Mouse (Mus musculus): ENCODE data around the gene Kcnj2. TPM values are rescaled to one million over a fixed set of nuclear protein-coding genes. Genes with fewer than 3 reads are reported as not detected.

Kcnj2 gene
- polyA plus RNA-seq, 1 experiment from 2014 or later = 2.7 TPM

- Histone ChIP-seq H3K27ac (replicated peaks) (peak overlapping the region; percentile 85; the same call in 1 of the 2 replicates), H3K36me3 (replicated peaks) (no peaks in the 10 kb centered on the region), H3K9me3 (no peaks in the 10 kb centered on the region), H3K4me1 (peaks cover 17% of the 10 kb centered on the region; the same call in 1 of the 2 replicates), H3K27me3 (replicated peaks; ENCODE audit: low read depth, poor library complexity, severe bottlenecking) (peaks cover 17% of the 10 kb centered on the region), H3K4me3 (peak overlapping the region; percentile 78)
- peak; percentile 71 for DNase-seq (ENCODE audit: low spot score)
- under 1% methylated on average over 25 of the region's 25 CpGs for WGBS
Measured at GRCm38 (mm10) chr11:111064751-111065527, 1.0 kb upstream of the Kcnj2 start.

DNA sequence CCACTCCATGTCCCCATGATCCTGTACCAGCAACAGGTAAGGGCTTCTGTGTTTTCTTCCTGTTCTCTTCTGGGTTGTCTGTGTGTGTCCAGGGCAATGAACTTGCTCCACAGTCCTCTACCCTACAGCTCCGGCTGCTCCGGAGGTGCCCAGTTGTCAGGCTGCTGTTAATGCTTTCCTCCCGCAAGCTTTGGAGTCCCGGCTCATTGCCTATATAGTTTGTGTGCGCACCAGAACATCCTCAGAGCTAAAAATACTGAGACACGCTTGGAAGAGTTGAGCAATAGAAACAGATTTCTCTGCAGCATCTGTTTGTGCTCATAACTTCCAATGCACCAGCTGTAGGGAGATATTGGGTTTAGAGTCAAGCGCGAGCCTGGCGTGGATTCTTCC, 331 bp downstream of the Kcnj2 start:
- peak overlapping the region; percentile 78 for H3K4me3 ChIP-seq
- WGBS = under 1% methylated on average over 9 of the region's 9 CpGs

DNA sequence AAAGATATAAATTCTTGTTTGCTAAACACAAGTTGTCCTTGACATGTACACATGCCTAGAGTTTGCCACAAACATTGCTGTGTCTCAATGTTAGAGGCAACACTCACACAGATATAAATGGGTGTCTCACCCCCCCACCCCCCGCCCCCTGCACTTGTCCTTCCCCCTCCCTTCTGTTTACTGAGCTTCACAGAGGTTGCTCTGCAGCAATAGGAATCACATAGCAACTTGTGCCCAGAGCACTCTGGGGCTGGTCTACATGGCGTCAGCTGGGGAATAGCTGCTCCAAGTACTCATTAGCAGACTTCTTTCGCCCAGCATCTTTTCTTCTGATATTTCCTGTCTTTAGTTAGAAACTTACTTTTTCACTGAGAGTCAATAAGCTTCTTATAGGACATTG, 1.8 kb downstream of the Kcnj2 start:
- Histone ChIP-seq H3K4me3 (peak overlapping the region; percentile 78), H3K27me3 (replicated peaks; ENCODE audit: low read depth, poor library complexity, severe bottlenecking) (peaks cover 17% of the 10 kb centered on the region), H3K9me3 (no peaks in the 10 kb centered on the region), H3K27ac (replicated peaks) (no peak overlapping the region), H3K36me3 (replicated peaks) (peaks cover 13% of the 10 kb centered on the region), H3K4me1 (peaks cover 17% of the 10 kb centered on the region; the same call in 1 of the 2 replicates)
- WGBS = 73% methylated on average over 3 of the region's 3 CpGs
- DNase-seq (ENCODE audit: low spot score) = no peak

More for the DNA sequence above, 331 bp downstream of the Kcnj2 start:
- DNase-seq (ENCODE audit: low spot score) = no peak
- H3K4me1 ChIP-seq = peaks cover 17% of the 10 kb centered on the region; the same call in 1 of the 2 replicates
- peaks cover 17% of the 10 kb centered on the region for H3K27me3 ChIP-seq (replicated peaks; ENCODE audit: low read depth, poor library complexity, severe bottlenecking)
- peak overlapping the region; percentile 57 for H3K27ac ChIP-seq (replicated peaks)
- H3K9me3 ChIP-seq = no peaks in the 10 kb centered on the region
- no peaks in the 10 kb centered on the region for H3K36me3 ChIP-seq (replicated peaks)

DNA sequence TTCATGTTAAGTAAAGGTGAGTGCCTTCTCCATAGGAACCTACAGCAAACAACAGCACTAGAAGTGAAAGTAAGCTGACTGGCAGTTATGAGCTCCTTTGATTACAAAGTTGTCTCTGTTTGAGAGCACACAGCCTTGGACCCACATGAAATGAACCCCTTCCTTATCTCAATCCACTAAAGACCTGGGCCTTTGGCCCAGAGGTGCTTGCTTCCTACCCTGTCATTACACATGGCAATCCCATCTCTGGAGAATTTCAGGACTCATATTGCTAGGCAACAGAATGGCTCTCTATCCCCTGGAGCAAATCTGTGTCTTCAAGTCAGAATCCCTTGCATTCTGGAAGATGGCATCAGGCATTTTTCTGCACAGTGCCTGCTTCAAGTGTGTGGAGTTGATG, 4.5 kb downstream of the Kcnj2 start:
- Histone ChIP-seq H3K36me3 (replicated peaks) (peaks cover 16% of the 10 kb centered on the region), H3K4me1 (peaks cover 12% of the 10 kb centered on the region; the same call in 1 of the 2 replicates), H3K9me3 (no peaks in the 10 kb centered on the region), H3K27me3 (replicated peaks; ENCODE audit: low read depth, poor library complexity, severe bottlenecking) (peaks cover 17% of the 10 kb centered on the region), H3K4me3 (no peak overlapping the region), H3K27ac (replicated peaks) (no peak overlapping the region)
- no peak for DNase-seq (ENCODE audit: low spot score)

- no peak overlapping the region for H3K4me3 ChIP-seq
- DNase-seq (ENCODE audit: low spot score) = no peak
- H3K9me3 ChIP-seq = no peaks in the 10 kb centered on the region
- H3K27ac ChIP-seq (replicated peaks) = no peak overlapping the region
- H3K27me3 ChIP-seq (replicated peaks; ENCODE audit: low read depth, poor library complexity, severe bottlenecking) = no peaks in the 10 kb centered on the region
- peaks cover 16% of the 10 kb centered on the region for H3K36me3 ChIP-seq (replicated peaks)
- H3K4me1 ChIP-seq = no peaks in the 10 kb centered on the region
Measured at GRCm38 (mm10) chr11:111074131-111074530, 8.2 kb downstream of the Kcnj2 start.

DNA sequence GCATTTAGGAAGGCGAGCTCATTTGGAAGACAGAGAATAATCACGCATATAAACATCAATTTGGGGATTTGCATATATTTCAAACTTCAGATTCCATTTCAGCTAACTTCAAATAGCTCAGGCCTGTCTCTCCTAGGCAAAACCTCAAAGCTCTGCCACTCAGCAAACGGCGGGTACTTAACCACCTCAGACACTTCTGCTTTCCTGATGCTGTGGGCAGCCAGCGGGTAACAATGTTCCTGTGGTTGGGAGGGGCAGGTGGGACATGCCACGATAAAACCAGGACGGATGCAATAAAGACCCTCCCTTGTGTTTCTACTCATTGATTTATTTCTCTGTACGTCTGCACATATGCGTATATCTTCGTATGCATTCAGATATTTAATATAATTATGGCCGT, 12.1 kb downstream of the Kcnj2 start:
- Histone ChIP-seq H3K4me3 (no peak overlapping the region), H3K36me3 (replicated peaks) (peaks cover under 1% of the 10 kb centered on the region; the same call in 1 of the 2 replicates), H3K4me1 (no peaks in the 10 kb centered on the region), H3K27me3 (replicated peaks; ENCODE audit: low read depth, poor library complexity, severe bottlenecking) (no peaks in the 10 kb centered on the region), H3K27ac (replicated peaks) (no peak overlapping the region), H3K9me3 (no peaks in the 10 kb centered on the region)
- no peak for DNase-seq (ENCODE audit: low spot score)
- WGBS = 92% methylated on average over 11 of the region's 11 CpGs

GRCm38 (mm10) chr11:111083009-111083408, 17.0 kb downstream of the Kcnj2 start:
- no peak for DNase-seq (ENCODE audit: low spot score)

DNA sequence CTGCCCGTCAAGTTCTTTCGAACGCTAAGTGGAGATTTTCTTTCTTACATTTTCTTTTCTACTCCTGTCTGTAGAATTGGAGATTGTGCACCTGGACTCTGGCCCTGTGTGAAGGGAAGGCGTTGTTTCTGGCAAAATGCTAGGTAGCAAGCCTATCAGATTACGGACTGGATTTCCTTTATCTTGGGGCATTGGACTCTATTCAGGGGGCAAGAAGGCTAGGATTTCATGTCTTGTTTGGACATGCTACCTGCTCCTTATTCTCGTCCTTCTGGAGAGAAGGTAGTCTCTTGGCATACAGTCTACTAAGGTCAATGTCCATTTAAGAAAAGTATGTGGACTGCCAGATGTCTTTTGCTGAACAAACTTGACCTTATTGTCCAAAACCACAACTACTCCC, 21.0 kb downstream of the Kcnj2 start:
- WGBS = 70% methylated on average over 6 of the region's 6 CpGs
- Histone ChIP-seq H3K36me3 (replicated peaks) (no peaks in the 10 kb centered on the region), H3K27ac (replicated peaks) (no peak overlapping the region), H3K4me1 (peaks cover 9% of the 10 kb centered on the region; the same call in 1 of the 2 replicates), H3K27me3 (replicated peaks; ENCODE audit: low read depth, poor library complexity, severe bottlenecking) (no peaks in the 10 kb centered on the region), H3K9me3 (no peaks in the 10 kb centered on the region), H3K4me3 (no peak overlapping the region)
- DNase-seq (ENCODE audit: low spot score) = no peak

More at GRCm38 (mm10) chr11:111083009-111083408, 17.0 kb downstream of the Kcnj2 start:
- H3K9me3 ChIP-seq = no peaks in the 10 kb centered on the region
- peaks cover 6% of the 10 kb centered on the region; the same call in 1 of the 2 replicates for H3K4me1 ChIP-seq
- H3K27me3 ChIP-seq (replicated peaks; ENCODE audit: low read depth, poor library complexity, severe bottlenecking) = no peaks in the 10 kb centered on the region
- 84% methylated on average over 2 of the region's 2 CpGs for WGBS
- no peak overlapping the region for H3K4me3 ChIP-seq
- H3K36me3 ChIP-seq (replicated peaks) = no peaks in the 10 kb centered on the region
- no peak overlapping the region for H3K27ac ChIP-seq (replicated peaks)

DNA sequence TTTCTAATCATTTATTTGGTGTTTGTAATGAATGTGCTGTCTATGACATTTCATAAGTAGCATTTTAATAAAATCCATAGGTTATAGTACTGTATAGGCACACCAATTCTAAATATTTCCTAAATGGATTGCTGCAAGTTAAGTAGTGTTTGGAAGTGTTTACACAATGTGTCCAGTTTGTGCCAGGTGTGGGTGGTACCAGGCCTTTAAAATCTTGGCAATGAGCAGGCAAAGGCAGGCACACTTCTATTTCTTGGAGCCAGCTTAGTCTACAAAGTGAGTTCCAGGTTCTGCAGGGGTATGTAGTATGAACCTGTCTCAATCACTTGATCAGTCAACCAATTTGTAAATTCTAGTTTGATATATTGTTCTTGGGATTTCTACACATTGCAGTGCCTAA, 22.3 kb downstream of the Kcnj2 start:
- Histone ChIP-seq H3K36me3 (replicated peaks) (no peaks in the 10 kb centered on the region), H3K4me3 (no peak overlapping the region), H3K9me3 (no peaks in the 10 kb centered on the region), H3K27me3 (replicated peaks; ENCODE audit: low read depth, poor library complexity, severe bottlenecking) (no peaks in the 10 kb centered on the region), H3K4me1 (peaks cover 9% of the 10 kb centered on the region; the same call in 1 of the 2 replicates), H3K27ac (replicated peaks) (no peak overlapping the region)
- no peak for DNase-seq (ENCODE audit: low spot score)

GRCm38 (mm10) chr11:111088812-111089211, 22.8 kb downstream of the Kcnj2 start:
- WGBS = 56% methylated on average over 3 of the region's 3 CpGs
- Histone ChIP-seq H3K4me3 (no peak overlapping the region), H3K4me1 (peaks cover 9% of the 10 kb centered on the region; the same call in 1 of the 2 replicates), H3K27ac (replicated peaks) (no peak overlapping the region), H3K36me3 (replicated peaks) (no peaks in the 10 kb centered on the region), H3K9me3 (no peaks in the 10 kb centered on the region), H3K27me3 (replicated peaks; ENCODE audit: low read depth, poor library complexity, severe bottlenecking) (no peaks in the 10 kb centered on the region)
- DNase-seq (ENCODE audit: low spot score) = no peak

DNA sequence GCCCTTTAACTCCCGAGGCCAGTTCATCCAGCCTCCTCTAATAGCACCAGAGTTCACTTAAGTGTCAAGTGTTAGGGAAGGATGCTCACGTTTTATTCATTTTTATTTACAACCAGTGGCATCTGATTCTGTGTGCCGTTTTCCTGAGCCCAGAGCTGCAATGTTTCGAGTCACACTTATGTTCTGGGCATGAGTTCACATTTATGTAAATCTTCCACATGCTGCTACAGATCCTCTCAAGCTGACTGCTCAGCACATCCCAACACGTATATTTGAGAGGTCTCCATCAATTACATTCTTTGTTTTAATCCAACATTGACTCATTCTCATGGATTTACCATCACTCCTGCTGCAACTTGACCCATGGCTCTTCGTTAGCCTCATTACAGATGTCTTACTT, 25.2 kb downstream of the Kcnj2 start:
- no peaks in the 10 kb centered on the region for H3K9me3 ChIP-seq
- H3K4me3 ChIP-seq = no peak overlapping the region
- H3K27ac ChIP-seq (replicated peaks) = no peak overlapping the region
- DNase-seq (ENCODE audit: low spot score) = no peak
- H3K36me3 ChIP-seq (replicated peaks) = no peaks in the 10 kb centered on the region
- 85% methylated on average over 6 of the region's 6 CpGs for WGBS
- H3K4me1 ChIP-seq = peaks cover 9% of the 10 kb centered on the region; the same call in 1 of the 2 replicates
- no peaks in the 10 kb centered on the region for H3K27me3 ChIP-seq (replicated peaks; ENCODE audit: low read depth, poor library complexity, severe bottlenecking)

DNA sequence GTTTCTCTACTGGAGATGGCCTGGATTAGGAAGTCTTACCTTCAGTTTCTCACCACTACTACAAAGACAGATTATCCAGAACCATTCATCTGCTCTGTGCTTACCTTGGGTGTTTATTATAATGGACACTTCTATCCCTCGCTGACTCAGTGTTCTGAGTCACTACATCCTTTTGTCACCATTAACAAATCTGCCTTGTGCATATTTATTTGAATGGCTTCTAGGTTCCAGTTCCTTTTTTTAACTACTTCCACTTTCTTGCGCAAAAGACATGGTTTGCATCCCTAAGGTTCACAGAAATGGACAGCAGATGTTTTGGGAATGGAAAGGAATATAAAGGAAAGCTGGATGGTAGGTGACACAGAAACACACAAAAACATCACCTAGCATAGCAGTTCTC, 27.0 kb downstream of the Kcnj2 start:
- H3K27me3 ChIP-seq (replicated peaks; ENCODE audit: low read depth, poor library complexity, severe bottlenecking) = no peaks in the 10 kb centered on the region
- H3K4me3 ChIP-seq = no peak overlapping the region
- no peak for DNase-seq (ENCODE audit: low spot score)
- peaks cover 3% of the 10 kb centered on the region; the same call in 1 of the 2 replicates for H3K4me1 ChIP-seq
- WGBS = 89% methylated on average over 2 of the region's 2 CpGs
- no peak overlapping the region for H3K27ac ChIP-seq (replicated peaks)
- no peaks in the 10 kb centered on the region for H3K9me3 ChIP-seq
- H3K36me3 ChIP-seq (replicated peaks) = no peaks in the 10 kb centered on the region

DNA sequence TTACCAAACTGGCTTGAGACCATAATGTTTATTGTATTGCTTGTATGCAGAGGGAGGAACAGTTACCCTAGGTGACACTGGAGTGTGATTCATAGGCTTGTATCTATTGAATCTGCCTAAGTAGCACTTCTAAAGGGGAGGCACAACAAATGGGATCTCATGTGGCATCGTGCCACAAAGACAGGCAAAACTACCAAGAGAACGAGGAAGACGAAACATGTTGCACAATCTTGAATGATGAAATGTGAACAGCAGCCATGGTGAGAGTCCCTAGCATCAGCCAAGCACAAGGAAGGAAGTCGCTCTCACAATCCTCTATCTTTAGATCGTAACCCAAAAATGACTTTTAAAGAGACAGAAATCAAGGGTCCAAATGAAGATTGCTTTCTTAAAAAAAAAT, 30.6 kb downstream of the Kcnj2 start:
- WGBS = 94% methylated on average over 5 of the region's 5 CpGs
- Histone ChIP-seq H3K27me3 (replicated peaks; ENCODE audit: low read depth, poor library complexity, severe bottlenecking) (no peaks in the 10 kb centered on the region), H3K4me3 (no peak overlapping the region), H3K36me3 (replicated peaks) (no peaks in the 10 kb centered on the region), H3K27ac (replicated peaks) (no peak overlapping the region), H3K9me3 (no peaks in the 10 kb centered on the region), H3K4me1 (no peaks in the 10 kb centered on the region)
- no peak for DNase-seq (ENCODE audit: low spot score)

Data from embryonic facial prominence, embryonic 10.5 days (tissue).